ENCODE assay signal across 16 mouse cellular contexts in the genomic region with DNA sequence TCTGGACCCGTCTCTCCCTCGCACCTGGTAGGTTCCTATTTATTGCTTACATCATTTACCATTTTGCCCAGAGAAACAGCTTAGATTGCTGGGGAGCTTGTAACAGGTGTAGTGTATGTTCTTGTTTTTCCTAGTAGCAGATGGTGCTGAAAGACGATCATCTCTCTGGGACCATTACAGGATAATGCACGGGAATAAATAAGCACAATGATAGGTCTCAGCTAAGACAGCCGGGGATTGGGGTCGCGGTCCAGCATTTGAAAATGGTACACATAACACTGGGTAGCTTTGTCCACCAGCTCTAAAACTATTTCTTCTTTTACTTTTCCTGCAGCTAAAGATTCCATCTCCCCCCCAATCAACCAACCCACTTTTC.
"Had no signal": no experiment of that assay in that cellular context is flagged by ENCODE, and none has a peak within 500 bp of the region (broad histone marks: within the 10 kb centered on the region; RNA-seq: fewer than 3 reads in every experiment).

No protein-coding gene starts in this region.

- H3K27ac ChIP-seq: layer of hippocampus, adult 2 months; limb, embryonic 12.5 days; liver, embryonic 14.5 days; midbrain, embryonic 10.5 days; stomach, embryonic 15.5 days had no signal

- DNase-seq: kidney, adult 18-20 months; kidney, postnatal 10 days; kidney, postnatal 4 days; liver; lung, adult 18-20 months; lung, postnatal 36 days; midbrain, embryonic 14.5 days; right cerebral cortex, postnatal 14 days; thymus, postnatal 4 days had no signal

- ATAC-seq: lung, postnatal 0 days had no signal

- H3K36me3 ChIP-seq: limb, embryonic 12.5 days; midbrain, embryonic 10.5 days; stomach, embryonic 15.5 days had no signal

- H3K27me3 ChIP-seq: limb, embryonic 12.5 days; stomach, embryonic 15.5 days had no signal

- H3K4me2 ChIP-seq: limb, embryonic 12.5 days; stomach, embryonic 15.5 days had no signal

- H3K4me1 ChIP-seq: limb, embryonic 12.5 days; stomach, embryonic 15.5 days had no signal

- H3K9ac ChIP-seq: limb, embryonic 12.5 days; liver, embryonic 14.5 days; stomach, embryonic 15.5 days had no signal

- H3K4me3 ChIP-seq: layer of hippocampus, adult 2 months; limb, embryonic 12.5 days; midbrain, embryonic 10.5 days; myocyte; stomach, embryonic 15.5 days had no signal

- H3K9me3 ChIP-seq: limb, embryonic 12.5 days; midbrain, embryonic 10.5 days; stomach, embryonic 15.5 days had no signal
